Mouse (Mus musculus): ENCODE data around the gene Gm15023.
"Not testable (repeated sequence)": the region's sequence is repeated elsewhere in the genome, so short reads cannot be mapped to it uniquely, and the experiment has no call there.

The Gm15023 gene

DNA sequence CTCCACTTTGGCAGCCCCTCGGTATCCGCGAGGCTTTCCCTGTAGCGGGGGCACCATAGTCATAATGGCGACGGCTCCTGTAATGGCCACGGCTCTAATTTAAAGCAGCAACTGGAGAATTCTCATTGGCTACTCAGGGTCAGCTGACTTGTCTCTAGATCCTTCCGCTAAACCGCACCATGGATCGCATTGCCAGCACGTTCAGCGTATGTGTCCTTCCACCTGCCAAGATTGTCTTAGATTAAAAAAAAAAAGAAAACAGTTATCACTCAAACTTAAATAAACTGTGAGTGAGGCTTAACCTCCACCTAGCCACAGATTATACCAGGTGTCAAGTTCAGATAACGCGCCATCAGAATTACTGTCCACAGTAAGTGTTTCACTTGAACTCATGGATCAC, at the start of gene Gm15023:
Gene Gm15023, minus strand, starts transcription at position 101 of the 400 bp plus-strand sequence.
- in situ Hi-C loops (cut with MboI; ENCODE audit: low pct_unique_long_range_greater_than_20kb in 1 of 2, low sequenced_read_pairs in 2 of 2, unreplicated experiment in 1 of 2): not testable (repeated sequence)

DNA sequence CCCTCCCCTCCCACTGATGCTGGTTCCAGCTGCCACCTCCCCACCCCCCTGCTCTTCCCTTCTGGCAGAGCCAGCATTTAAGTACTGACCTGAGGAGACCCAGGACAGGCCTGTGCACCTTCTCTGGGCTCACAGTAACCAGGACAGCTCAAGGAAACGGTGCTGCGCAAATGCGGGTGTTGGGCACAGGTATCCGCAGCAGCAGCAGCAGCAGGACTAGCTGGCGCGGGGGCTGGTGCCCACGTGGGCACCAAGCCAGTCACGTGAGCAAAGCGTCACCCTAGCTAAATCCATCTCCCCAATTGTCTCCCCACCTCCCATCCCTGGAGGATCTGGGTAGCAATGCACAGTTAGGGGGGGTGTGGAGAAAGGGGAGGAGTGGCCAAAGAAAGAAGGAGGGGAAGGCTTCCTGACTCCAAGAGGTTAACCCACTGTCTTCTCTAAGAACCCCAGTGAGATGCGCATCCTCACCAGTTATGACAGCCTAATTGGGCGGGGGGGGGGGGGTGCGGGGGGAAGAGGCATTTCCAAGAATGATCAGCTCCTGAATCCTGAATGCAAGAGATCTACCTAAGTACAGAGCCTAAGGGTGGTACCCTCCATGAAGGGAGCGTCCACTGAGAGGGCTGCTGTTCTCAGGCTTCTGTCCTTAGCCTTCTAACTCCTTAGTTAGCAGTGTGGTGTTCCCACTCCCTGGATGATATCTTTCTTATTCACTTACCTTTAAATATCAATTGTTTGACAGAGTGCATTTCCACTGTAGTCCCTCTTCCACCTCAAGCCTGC, 33.2 kb upstream of the Gm15023 start, which contains the start of gene Tceal6:
Gene Tceal6, minus strand, starts transcription at position 252 of the 786 bp plus-strand sequence.
- in situ Hi-C loops (cut with MboI; ENCODE audit: low pct_unique_long_range_greater_than_20kb in 1 of 2, low sequenced_read_pairs in 2 of 2, unreplicated experiment in 1 of 2): loop anchor here in 1 of 2 experiments (25.0 kb wide), 1 partner anchor 148 kb away; no protein-coding TSS in a partner anchor

DNA sequence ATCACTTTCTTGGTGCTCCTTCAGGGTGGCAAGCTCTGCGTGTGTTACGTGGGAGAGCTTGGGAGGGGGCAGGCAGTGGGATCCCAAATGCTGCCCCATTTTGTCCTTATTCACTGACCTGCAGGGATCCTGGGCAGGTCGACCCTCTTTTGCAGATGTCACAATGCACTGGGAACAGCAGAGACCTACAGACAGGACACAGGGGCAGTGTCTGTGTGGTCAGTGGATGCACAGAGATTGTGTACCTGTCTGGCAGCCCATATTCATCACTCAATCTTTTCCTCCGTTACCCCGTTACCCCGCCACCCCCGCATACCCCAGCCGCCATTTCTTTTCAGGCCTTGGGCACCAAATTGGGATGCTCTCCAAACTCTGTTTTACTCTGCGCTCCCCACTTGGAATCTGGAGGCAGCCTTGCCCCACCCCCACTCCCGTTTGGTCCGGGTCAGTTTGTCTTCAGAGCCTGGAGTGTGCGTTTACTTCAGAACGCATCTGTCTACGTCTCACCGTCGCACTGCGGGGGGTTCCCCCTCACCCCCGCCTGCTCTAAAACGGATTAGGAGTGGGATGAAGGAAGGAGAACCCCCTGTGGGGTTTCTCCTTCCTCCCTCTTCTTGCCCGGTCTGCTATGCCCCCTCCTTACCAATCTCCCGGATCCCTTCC, 32.5 kb upstream of the Gm15023 start:
- in situ Hi-C loops (cut with MboI; ENCODE audit: low pct_unique_long_range_greater_than_20kb in 1 of 2, low sequenced_read_pairs in 2 of 2, unreplicated experiment in 1 of 2): loop anchor here in 1 of 2 experiments (25.0 kb wide), 1 partner anchor 148 kb away; no protein-coding TSS in a partner anchor

DNA sequence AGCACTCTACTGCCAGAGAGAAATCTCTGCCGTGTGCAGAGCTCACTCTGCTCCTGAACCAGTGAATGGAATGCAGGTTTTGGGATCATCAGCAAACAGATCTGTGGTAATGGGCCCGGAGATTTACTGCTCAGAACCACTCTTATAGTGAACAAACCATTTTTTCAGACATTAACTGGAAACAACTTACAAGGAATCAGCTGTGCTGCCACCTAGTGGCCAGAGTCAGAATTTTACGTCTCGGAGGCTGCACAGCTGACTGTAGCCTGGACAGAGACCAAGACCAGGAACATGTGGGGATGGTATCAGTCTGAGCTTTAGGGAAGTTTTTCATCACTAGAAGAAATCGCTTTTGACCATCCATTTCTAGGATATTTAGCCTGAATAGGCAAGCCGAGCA, 12.5 kb upstream of the Gm15023 start:
- in situ Hi-C loops (cut with MboI; ENCODE audit: low pct_unique_long_range_greater_than_20kb in 1 of 2, low sequenced_read_pairs in 2 of 2, unreplicated experiment in 1 of 2): not testable (repeated sequence)

DNA sequence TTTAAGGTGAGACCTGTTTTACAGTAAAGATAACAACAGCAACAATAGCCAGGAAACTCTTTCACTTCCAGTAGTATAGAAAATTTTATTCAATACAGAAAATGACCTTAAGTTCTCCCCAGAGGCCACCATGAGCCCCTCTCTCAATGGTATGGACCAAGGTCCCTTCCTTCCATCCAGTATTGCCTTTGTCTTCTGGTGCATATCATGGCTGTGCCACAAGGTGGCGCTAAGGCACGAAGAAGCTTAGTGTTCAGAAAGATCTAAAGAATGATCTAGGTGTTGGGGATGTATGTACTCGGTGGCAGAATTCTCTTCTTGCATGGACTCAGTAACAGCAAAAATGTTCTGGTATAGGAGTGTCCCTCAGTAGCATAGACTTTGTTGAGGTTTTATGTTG, 11.2 kb upstream of the Gm15023 start:
- in situ Hi-C loops (cut with MboI; ENCODE audit: low pct_unique_long_range_greater_than_20kb in 1 of 2, low sequenced_read_pairs in 2 of 2, unreplicated experiment in 1 of 2): not testable (repeated sequence)

Measured in mouse embryonic stem cell (cell line).